Mouse (Mus musculus): ENCODE data around the gene Ndufa11.
A peak's percentile ranks its signal among the peaks of the same experiment; 100 is the strongest.

The Ndufa11 gene

DNA sequence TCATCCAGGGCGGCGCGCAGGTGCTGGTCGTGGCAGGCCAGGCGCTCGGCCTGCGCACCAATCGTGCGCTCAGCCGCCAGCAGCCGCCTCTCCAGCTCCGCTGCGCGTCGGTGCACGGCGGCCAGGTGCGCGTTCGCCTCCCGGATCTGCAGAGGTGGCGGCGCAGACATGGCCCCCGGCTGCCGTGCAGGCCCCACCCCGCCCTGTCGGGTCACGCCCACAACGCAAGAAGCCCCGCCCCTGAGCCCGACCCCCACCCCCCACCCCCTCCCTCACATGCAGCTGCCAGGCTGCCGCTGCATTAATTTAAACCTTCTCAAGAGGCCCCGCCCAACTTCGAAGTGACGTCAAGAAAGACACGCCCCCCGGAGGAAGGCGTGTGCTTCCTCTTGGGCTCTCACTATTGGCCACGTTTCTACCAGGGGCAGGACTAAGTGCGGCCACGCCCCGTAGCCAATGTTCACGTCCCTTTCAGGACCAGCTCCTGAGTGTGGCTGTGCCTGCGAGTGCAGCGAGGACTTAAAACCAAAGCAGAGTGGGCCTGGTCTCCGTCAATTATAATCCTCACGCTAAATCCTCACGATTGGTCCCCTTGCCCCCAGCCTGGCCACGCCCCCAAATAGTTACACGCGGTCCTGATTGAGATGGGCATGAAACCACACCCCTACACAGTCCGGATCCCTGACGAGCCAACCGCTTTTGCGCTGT lies 758 bp upstream of the Ndufa11 start:
- peak; percentile 93 for DNase-seq

GRCm38 (mm10) chr17:56722441-56722840 lies 4.9 kb downstream of the Ndufa11 start:
- DNase-seq, result no peak

- DNase-seq, result no peak
Observed at GRCm38 (mm10) chr17:56723419-56724161, 6.0 kb downstream of the Ndufa11 start.

DNA sequence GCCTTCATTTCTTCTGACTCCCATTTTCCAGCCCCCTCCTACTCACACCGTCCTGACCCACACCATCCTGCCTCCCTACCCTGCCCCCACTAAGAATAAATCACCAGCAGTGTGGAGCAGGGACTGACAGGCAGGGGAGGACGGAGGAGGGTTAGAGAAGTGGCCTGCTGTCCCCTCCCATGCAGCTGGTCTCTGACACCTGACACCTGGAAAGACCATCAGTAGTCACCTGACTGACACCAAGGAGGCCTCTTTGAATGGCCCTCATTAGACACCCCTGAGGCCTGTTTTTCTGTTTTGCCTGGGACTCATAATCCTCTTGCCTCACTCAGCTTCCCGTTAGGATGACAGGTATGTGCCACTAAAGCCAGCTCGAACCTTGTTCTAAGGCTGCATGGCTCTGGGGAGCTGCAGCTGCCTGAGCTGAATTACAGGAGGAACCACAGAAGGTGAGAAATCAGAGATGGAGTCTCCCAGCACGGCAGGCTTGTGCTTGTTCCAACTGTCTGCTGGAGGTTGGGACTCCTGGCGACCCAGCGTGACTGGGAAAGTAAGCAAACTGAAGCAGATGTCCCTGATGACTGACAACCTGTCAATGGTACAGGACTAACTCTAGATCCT lies 9.6 kb downstream of the Ndufa11 start:
- DNase-seq, result no peak

DNA sequence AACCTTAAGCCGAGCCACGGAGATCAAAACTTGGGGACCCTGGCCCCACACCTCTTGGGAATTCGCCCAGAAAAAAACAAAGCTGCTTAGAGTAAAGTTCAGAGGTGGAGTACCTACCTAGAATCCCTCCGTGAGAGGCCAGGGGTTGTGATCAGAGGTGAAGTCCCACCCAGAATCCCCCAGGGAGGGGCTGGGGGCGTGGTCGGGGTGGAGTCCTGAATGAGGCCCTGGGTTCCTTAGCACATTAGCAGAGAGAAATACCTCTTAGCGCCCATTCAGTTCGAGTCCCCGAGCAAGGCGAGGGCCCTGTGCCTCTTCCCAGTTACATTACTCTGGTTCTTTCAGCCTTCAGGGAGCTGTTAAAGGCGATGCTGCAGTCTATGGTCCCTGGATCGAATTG lies 10.1 kb downstream of the Ndufa11 start:
- no peak for DNase-seq

GRCm38 (mm10) chr17:56728117-56728516 lies 10.6 kb downstream of the Ndufa11 start:
- DNase-seq, result peak; percentile 46

DNA sequence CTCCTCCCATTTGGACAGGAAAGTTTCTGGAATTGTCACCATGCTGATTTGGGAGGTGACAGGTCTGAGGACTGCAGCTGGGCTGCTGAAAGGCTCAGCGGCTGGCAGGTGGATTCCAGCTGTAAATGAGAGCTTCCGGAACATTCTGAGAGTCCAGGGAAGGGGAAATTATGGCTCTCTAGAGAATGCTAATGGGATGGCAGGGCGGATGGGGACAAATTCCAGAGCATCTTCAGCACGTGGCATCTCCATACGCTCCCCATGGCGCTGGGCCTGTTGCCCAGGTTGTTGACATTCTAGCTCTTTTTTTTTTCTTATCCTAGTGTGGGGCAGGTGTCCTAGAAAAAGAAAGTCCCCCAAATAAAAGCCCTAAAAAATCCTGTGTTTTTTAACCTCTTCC lies 11.6 kb downstream of the Ndufa11 start:
- DNase-seq, result no peak

DNA sequence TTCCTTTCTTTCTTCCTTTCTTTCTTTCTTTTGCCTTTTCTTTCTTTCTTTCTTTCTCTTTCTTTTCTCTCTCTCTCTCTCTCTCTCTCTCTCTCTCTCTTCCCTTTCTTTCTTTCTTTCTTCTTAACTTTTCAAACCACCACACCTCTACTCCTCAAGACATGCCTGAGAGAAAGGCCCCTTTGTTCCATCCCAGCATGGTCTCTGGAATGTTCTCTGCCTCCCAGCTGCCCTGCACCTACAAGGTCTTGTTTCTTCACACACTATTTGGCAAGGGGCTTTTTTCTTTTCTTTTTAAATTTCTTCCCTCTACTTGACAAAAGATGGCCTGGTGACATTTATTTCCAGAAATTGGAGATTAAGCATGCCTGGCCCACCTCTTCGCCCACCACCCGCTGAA lies 12.1 kb downstream of the Ndufa11 start:
- DNase-seq, result no peak

DNA sequence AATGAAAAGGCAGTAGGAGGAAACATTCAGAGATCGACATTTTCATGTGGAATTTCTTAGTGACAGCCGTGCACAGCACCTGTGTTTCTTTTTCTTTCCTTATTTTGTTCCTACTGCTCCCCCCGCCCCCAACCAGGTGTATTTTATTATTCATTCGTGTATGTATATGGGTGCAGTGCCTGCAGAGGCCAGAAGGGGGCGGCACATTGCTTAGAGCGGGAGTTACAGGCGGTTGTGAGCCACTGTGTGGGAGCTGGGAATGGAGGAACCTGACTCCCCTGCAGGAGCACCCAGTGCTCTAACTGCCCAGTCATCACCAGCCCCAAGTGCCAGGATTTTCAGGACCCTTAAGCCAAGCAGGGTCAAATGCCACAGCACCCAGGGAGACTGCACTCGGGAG lies 19.0 kb downstream of the Ndufa11 start:
- no peak for DNase-seq

DNA sequence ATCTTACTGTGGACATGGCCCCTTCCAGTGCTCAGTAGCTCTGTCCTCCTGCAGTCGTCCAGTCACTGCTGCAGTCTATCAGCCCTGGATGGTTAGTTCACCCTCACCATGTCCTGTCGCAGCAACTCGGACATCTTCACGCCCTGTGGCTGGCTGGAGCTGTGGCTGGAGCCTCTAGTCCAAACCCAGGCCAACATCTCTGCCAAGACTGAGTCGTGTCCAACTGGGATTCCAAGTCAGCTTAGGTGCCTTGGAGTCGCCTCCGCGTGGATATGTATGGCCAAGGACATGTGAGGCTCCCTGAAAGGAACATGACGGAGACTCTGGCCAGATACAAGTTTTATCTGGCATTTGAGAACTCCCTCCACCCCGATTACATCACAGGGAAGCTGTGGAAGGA lies 20.7 kb downstream of the Ndufa11 start:
- DNase-seq, result no peak

- no peak for DNase-seq
Observed at GRCm38 (mm10) chr17:56740118-56740787, 22.7 kb downstream of the Ndufa11 start.

- no peak for DNase-seq
Observed at GRCm38 (mm10) chr17:56740788-56741160, 23.2 kb downstream of the Ndufa11 start.

- DNase-seq, result no peak
Observed at GRCm38 (mm10) chr17:56744173-56744572, 26.6 kb downstream of the Ndufa11 start.

GRCm38 (mm10) chr17:56751404-56752072 lies 34.0 kb downstream of the Ndufa11 start:
- no peak for DNase-seq

GRCm38 (mm10) chr17:56753452-56753851 lies 35.9 kb downstream of the Ndufa11 start:
- DNase-seq, result no peak

GRCm38 (mm10) chr17:56754271-56755185 lies 37.0 kb downstream of the Ndufa11 start:
- DNase-seq, result no peak

- no peak for DNase-seq
Observed at GRCm38 (mm10) chr17:56756703-56757399, 39.3 kb downstream of the Ndufa11 start.

DNA sequence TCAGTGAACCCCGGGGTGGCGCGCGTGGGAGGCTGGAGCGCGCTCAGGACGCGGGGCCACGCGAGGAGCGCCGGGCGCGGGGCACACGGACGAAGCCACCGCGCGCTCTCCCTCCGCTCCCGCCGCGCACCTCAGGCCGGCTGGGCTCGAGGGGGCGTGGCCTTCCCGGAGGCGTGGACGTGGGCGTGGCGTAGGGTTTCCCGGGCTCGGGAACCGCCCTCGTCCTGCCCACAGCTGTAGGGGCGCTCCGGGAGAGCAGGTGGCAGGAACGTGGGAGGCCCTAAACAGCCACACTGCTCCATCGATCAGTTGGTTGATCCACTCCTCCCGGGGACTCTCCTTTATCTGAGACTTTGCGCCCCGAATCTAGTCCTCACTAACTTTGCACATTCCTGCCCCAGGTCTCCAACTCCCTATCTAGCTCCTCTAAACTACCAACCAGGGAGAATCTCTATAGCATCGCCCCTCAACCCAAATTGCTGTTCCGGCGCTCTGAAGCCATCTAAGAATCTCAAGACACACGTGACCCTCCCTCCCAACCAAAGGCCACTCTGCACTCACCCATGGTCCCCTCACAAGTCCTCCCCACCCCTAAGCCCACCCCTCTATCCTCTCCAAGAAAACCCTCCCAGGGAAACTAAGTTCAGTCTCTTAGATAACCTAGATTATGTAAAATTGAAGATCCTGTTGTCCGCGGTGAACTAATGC lies 40.0 kb downstream of the Ndufa11 start, which contains the start of gene Nrtn:
Gene Nrtn, minus strand, starts transcription at position 115 of the 708 bp plus-strand sequence.
- DNase-seq, result peak; percentile 60

GRCm38 (mm10) chr17:56758132-56758531 lies 40.6 kb downstream of the Ndufa11 start:
- DNase-seq, result peak; percentile 76

GRCm38 (mm10) chr17:56759261-56759660 lies 41.7 kb downstream of the Ndufa11 start:
- DNase-seq, result no peak

Measured in right cerebral cortex, postnatal 14 days (tissue).